Mouse (Mus musculus) right cerebral cortex, postnatal 14 days (tissue): ENCODE results near the gene Gm45062.
"Not testable (repeated sequence)": the region's sequence is repeated elsewhere in the genome, so short reads cannot be mapped to it uniquely, and the experiment has no call there.

ENCODE experiments used
- DNase-seq: peaks from one replicate; pipeline ENCODE4 v3.0.0; 2022

Gm45062 gene

DNA sequence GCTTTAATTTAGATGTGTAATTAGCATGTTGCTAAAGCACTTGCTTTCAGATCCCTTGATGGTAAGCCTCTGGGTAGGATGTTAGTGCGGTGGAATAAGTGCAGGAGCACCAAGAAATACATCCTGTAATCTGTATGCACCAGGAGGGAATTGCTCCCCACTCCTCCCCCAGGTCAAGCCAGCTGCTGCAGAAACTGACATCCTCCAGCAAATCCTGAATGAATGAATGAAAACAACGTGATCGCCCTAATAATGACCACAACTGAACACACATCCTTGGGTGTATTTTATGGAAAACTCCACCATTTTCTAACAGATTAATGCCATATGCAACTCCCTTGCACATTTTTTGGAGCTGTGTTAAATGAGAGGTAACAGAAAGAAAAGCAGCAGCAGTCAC, 252.2 kb downstream of the Gm45062 start:
- DNase-seq: no peak

DNA sequence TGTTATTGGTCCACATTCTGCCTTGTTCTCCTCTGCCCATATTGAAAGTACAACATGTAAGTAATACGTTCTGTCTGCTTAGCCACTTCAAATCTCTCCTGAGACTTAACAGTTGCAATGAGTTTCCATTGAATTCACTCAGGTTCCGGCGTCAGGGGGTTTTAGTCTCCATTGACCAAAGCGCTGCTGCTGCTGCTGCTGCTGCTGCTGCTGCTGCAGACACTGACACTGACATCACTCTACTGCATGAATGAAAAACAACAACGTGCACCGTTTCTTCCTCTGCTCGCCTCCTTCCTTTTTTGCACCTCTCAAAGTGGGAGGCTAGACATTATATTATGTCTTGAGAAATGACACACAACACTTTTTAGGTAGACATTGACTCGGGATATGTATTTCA, 253.2 kb downstream of the Gm45062 start:
- DNase-seq: no peak

DNA sequence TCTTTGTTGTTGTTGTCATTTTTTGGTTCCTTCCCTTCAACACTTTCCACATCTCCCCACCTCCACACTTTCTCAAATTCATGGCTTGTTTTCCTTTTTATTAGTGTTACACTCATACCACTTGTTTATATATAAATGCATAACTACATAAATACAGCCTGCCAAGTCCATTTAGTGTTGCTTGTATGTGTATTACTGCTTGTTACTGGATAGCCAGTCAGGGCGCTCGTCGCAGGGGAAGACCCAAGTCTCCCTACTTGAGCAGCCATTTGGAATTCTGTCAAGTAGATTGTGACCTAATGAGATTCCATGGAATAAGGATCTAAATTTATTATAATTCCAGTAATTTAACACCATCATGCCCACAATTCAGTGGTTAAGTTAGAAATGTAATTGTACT, 260.4 kb downstream of the Gm45062 start:
- no peak for DNase-seq

DNA sequence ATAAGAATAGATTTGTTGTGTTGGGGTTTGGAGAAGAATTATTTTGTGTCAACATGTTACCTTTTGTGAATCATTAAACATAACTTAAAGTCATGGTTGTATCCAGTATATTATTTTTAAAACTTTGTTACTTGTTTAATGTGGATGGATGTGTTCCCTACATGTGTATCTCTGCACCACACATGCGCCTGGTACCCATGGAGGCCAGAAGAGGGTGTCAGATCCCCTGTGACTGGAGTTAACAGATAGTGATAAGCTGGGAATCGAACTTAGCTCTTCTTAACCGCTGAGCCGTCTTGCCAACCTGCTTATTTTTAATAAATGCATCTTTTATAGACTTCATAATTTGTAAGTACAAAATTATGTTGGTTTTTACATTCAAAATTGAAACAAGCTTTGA, 262.0 kb downstream of the Gm45062 start:
- no peak for DNase-seq

DNA sequence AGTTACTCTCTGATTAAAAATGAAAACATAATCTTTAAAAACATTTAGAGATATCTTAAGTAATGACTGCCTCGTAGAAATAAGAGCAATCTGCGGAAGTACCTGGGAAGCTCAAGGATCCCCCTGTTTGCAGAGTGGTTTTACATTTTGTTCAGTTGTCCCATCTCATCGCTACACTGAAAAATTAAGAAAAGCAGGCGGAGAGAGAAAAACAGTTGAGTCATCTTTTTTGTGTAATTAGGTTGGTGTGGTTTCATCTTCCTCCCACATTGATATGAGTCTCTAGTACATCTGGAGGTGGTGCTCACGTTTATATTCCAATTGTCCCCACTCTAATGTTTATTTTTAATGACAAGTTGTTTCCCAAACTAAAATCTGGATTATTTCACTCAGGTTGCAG, 265.5 kb downstream of the Gm45062 start:
- DNase-seq: no peak

DNA sequence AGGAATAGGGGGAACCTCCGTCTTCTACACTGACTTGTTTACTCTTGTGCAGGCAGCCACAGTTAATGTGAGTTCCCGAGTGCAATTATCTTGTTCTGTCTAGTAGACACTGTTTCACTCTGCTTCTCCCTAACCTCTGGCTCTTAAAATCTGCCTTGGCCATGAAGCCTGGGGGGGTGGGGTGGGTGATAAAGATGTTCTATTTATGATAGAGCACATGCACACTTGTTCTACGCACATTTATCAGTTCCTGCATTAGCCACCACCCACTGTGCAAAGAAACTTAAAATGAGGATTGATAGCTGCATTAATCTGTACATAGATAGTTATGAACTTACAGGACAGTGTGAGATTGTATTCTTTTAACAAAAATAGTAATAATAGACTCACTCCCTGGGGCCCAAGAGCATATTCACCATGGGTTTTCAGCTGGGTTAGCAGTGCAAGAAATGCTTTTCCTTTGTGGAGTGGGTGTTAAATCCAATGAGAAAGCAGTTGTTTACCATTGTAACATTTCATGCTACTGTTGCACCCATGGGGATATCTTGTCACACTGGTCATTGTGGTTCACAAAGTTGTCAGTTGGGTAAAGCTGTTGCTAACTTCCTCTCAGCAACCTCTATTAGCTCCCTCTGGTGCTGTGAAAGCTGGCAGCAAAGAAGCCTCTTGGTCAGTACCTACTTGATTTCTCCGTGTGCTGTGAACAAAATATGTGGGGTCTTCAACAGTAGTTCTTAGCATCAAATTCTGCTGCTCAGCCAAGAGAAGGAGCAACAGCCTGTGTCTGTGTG, 272.0 kb downstream of the Gm45062 start:
- DNase-seq: no peak

DNA sequence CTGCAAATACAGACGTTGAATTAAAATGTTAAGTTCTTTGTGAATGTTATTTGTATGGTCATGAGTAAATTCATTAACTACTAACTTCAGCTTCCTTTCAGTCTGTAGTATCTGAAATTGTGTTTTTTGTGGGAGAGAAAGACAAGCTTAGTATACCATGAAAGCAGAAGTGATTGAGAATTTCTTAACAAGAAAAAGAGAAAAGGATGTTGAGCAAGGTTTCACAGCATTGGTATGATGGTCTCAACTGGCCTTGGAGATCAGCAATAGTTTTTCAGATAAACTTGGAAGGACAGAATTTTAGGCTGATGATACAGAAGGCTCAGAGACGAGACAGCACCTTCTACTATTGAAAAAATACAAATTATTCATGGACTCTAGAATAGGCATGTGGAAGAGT, 277.7 kb downstream of the Gm45062 start:
- DNase-seq: no peak

DNA sequence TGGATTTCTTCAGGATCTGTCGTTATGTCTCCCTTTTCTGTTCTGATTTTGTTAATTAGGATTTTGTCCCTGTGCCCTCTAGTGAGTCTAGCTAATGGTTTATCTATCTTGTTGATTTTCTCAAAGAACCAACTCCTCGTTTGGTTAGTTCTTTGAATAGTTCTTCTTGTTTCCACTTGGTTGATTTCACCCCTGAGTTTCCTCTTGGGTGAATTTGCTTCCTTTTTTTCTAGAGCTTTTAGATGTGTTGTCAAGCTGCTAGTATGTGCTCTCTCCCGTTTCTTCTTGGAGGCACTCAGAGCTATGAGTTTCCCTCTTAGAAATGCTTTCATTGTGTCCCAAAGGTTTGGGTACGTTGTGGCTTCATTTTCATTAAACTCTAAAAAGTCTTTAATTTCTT, 282.3 kb downstream of the Gm45062 start:
- DNase-seq: not testable (repeated sequence)

DNA sequence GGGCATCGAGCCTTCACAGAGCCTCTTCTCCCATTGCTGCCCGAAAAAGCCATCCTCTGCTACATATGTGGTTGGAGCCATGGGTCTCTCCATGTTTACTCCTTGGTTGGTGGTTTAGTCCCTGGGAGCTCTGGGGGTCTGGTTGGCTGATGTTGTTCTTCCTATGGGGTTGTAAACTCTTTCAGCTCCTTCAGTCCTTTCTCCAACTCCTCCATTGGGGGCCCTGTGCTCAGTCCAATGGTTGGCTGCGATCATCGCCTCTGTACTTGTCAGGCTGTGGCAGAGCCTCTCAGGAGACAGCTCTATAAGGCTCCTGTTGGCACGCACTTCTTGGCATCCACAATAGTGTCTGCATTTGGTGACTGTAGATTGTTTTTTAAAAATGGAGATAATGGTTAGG, 285.6 kb downstream of the Gm45062 start:
- no peak for DNase-seq

DNA sequence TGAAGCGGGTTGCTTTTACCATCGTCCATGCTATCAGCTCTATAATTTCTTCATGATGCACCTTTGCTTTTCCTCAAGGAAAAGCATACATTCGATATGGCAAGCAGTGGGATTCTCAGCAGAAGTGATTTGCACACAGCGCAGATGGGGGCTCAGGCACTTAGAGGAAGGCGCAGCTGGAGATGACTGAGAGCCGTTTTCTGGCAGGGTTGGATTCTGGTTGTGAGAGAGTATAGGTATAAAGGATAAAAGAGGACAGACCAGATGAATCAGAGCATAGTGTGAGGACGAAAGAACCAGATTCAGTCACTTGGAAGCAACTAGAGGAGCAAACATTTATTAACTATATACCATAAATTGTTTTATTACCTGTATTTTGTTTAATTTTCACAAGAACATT, 286.5 kb downstream of the Gm45062 start:
- no peak for DNase-seq

DNA sequence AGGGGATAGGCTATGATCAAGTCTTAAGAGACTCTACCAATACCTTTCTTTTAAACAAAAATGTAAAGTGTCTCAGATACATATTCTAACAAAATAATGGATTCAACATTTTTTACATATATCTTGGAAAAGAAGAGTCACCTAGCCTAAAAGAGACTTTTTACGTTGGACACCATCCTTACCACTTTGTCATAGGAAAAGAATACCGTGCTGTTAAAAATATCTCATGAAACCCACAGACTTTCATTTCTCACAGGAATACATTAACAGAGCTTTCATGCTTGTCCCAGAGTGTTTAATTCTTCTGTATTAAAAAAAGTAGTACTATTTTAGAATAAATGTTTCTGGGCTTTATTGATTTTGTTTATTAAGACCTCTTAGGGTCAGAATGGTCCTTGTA, 291.9 kb downstream of the Gm45062 start:
- DNase-seq: no peak

DNA sequence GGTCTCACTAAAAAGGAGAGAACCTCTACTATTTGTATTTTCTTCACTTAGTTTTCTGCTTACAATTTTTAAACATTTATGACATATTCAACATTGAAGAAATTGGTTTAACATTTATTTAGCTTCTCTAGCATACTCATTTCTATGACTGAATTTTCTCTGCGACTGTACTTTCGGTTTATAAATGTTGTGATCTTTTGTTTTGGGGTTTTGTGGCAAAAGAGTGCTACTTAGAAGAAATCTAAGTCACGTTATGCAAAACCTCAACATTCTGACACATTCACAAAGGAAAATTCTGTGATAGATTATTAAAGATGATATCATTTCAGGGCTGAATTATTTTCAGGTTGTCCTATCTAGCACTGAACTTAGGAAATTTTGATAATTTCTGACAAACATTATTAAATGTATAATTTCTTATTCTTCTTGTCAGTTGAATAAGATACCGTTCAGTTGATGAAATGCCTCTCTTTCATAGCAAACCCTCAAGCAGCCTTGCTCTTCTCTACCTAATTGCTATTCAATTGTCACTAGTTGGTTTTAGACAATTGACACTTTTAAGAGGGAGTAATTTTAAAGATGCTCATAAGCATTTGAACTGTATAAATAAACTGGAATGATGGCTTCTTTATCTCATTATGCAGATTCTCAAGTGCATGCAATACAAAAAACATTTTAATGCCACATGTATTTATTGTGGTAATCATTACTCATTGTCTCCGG, 297.8 kb downstream of the Gm45062 start:
- DNase-seq: no peak

DNA sequence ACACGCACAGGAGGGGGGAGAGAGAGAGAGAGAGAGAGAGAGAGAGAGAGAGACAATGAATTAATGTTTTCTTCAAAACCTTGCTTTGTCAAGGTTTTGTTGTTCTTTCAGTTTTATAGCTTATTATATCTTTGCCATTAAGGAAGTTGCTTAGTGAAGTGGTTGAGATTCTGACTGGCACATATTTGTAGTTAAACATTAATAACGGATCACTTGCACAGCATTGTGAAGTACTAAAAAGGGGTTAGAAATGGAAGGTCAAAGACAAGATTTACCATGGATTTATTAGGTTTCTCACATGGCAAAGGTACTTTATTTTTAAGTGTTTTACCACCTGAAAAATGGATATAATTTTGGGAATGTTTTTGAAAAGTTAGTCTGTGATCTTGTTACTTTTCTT, 301.4 kb downstream of the Gm45062 start:
- DNase-seq: no peak

DNA sequence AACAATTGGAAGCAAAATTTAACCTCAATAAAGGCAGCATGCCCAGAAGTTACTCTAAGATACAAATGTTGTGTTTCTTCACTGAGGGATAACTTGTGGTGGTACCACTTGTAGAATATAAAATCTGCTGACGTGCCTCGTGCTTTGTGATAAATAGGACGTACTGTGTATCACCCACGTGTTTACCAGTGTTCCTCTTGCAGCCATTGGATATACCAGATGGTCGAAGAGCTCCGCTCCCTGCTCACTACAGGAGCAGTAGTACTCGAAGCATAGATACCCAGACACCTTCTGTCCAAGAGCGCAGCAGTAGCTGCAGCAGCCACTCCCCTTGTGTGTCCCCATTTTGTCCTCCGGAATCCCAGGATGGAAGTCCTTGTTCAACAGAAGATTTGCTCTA, 323.1 kb downstream of the Gm45062 start:
- DNase-seq: no peak

DNA sequence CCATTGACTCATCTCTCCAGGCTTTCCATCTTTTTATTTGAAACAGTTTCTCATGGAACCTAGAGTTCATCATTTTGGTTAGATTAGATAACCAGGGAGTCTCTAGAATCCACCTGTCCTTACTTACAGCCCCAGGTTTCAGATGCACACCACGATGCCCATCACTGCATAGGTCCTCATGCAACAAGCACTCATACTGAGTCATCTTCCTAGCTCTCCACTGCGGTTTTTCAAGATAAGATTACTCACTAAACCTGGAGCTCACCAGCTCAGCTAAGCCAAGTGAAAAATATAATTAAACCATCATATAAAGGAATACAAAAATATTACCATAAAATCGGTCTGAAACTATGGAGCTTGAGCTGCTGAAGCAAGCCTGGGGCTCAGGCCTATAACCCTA, 324.6 kb downstream of the Gm45062 start:
- no peak for DNase-seq

DNA sequence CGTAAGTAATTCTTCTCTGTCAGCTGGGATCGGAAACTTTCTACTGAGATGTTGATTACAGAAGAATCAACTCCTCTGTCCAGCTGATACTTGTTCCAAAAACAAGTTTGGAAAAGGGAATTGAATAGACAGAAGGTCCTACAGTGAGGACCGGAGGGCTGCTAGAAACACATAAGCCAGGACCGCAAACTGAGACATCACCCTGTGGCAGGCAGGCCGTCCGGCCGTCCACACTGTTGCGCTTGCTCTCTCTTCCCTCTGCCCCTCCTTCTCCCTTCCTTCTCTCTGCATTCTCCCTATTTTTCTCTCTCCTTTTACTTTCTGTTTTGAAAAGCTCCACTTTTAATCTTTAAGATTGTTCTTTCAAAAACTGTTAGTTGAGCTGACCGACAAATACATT, 332.4 kb downstream of the Gm45062 start:
- DNase-seq: no peak

DNA sequence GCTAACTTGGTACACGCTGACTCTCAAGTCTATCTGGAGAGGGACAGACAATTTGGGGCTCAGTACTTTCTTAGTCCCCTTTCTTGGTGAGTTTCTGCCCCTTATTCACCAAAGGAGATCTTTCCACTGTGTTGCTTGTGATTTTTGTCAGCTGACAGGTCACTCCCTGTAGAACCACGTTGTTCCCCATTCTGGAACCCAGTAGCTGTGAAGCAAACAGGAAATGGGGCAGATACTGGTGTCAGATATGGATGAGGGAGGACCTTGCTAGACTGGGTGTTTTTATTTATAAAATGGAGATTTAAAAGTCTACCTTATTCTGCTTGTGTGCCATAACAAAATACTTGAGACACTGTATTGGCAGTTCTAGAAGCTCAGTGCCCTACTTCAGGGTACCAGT, 358.1 kb downstream of the Gm45062 start:
- no peak for DNase-seq

DNA sequence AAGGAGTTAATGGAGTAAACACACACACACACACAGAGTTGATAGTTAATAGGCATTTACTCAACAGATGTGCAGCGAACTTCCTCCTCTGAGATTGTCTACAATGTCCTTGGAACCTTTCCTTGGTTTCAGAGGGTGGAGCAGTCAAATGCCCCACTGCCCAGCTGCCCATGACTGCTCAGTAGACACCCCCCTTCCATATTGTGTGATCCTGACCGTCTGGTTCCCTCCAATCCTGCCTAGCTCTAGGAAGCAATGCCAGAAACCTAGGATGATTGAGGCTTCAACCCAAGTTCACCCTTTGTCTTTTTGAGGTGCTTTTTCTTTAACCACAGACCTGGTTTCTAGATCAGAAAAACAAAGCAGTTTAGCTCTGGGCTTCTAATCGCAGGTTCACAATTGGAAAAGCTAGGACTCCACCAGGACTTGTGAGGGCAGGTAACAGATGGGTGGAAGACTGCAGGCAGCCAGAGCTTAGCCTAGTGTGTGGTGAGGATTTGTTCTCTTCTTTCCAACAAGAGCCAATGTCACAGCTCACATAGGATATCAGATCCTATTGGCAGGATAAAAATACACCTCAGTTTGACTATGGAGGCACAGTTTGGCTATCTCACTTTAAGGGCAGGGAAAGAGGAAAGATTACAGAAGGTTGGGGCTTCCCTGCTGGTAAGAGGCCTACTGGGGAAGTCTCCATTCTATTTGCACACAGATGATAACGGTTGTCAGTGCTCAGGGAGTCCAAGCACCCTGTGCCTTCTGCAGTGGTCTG, 360.5 kb downstream of the Gm45062 start:
- DNase-seq: no peak

DNA sequence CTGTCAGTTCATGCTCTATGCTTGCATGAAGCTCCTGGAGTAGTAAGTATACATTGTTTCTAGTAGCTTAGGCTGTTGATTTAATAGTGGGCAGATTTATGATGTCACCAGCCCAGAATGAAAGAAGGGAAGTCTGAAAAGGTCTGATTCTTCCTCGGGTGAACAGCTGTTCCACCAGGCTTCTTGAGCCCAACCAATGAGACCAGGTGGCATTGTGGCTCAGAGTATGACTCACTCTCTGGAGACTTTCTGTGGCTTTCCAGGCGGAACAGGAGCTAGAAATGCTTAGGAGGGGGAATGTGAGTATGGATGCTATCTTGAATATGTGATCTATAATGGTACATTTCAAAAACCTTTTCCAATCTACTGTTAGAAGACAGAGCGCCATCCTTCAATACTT, 363.8 kb downstream of the Gm45062 start:
- DNase-seq: no peak

DNA sequence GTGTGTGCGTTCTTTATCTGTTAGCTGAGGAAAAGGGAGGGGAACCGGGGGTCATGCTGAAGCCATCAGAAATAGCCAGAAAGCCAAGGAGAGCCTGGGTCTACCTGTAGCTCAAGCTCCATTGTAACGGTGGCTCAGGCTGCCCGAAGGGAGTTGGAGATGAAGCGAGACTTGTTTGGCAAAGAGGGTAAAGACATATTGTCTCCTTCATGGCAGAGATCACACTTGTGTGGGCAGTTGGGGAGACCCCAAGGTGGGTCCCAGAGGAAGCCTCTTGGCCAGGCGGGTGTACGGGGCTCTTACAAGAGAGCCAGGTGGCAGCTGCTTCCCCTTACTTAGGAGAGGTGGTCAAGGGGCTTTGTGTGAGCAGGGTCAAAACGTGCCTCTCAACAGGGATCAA, 369.0 kb downstream of the Gm45062 start:
- no peak for DNase-seq

DNA sequence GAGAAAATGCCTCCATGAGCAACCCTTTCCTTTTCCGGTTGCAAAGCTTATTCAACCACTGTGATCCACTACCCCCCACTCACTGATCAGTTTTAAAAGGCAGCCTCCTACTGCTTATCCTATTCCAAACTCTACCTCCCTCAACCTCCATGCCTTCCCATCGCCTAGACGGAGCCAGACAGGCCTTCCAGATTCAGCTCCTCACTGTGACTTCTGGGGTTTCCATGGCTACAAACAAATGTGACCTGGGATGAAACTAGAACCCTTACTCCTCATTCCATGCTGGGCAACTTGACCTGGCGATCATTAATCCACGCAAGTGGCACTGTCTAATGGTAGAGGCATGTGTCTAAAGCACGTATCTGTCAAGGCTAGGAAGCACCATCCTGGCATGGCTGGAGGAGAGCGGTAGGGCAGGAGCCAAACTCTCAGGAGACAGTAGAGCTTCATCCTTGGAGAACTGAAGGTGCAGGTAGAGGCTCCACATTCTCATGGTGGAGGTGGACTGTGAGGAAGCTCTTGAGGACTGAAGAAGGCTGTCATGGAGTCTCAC, 369.5 kb downstream of the Gm45062 start:
- DNase-seq: no peak

DNA sequence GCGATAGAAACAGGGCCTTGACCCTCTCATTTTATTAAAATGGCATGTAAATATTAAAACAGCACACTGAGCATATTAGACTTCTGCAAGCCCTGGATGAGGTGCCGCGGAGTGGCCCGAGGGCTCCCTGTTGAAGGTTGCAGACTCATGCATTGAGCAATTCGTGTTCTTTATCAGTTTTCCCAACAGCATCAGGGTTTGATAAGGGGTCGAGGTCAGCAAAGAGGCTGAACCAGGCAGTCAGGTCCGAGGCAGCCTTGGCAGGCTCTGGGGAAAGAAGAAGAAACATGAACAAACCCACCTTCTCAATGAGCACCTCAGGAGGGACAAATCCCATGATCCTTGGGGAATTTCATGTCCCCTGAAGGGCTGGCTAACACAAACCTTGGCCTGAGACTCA, 371.3 kb downstream of the Gm45062 start:
- no peak for DNase-seq

DNA sequence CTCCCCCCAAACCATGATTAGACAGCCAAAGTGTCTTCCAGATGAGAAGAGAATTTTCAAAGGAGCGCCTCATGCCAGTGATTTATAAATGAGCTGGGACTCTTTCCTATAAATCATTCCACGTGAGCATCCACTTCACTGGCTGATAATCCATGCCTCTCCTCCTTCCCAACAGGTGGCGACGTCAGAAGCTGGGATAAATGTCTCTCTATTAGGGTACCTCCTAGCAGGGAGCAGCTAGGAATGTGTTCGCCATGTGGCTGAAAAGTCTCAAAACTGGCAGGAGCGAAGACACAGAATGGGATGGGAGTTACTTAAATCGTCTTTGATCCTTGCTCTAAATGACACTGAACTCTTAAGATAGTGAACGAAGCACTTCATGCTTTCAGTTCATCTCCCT, 372.1 kb downstream of the Gm45062 start:
- DNase-seq: no peak
